Mouse (Mus musculus) stomach, postnatal 0 days (tissue): ENCODE measurements around the gene Lyg1. TPM values are rescaled to one million over a fixed set of nuclear protein-coding genes. Genes with fewer than 3 reads are reported as not detected.
A peak's percentile ranks its signal among the peaks of the same experiment; 100 is the strongest.
"Not testable (repeated sequence)": the region's sequence is repeated elsewhere in the genome, so short reads cannot be mapped to it uniquely, and the experiment has no call there.

ENCODE experiments used
- ATAC-seq: fragments of 200-750 bp; cut with Nextera tagmentation; 2 replicates; pipeline ENCODE4 v1.8.0; 2017; ENCODE audit not compliant: low FRiP score, low TSS enrichment
- DNase-seq: peaks from one replicate; pipeline ENCODE4 v3.0.0-alpha.2; 2016; ENCODE audit warnings: low spot score
- H3K27ac ChIP-seq: fragments of 300-500 bp; sonication (generic); replicated peaks from 2 replicates; pipeline ENCODE4 v1.5.1; 2014; ENCODE audit warnings: mild to moderate bottlenecking, control low read depth
- H3K27me3 ChIP-seq: fragments of 300-500 bp; sonication (generic); 2 replicates; pipeline ENCODE4 v1.6.1; 2014; ENCODE audit warnings: low read length; ENCODE audit not compliant: control insufficient read depth, insufficient read depth
- H3K36me3 ChIP-seq: fragments of 300-500 bp; sonication (generic); 2 replicates; pipeline ENCODE4 v1.6.1; 2014; ENCODE audit warnings: low read length, mixed read lengths; ENCODE audit not compliant: control insufficient read depth, insufficient read depth
- H3K4me1 ChIP-seq: fragments of 300-500 bp; sonication (generic); replicated peaks from 2 replicates; pipeline ENCODE4 v1.6.1; 2014; ENCODE audit warnings: antibody characterized with exemption; ENCODE audit not compliant: control insufficient read depth, insufficient read depth
- H3K4me2 ChIP-seq: fragments of 300-500 bp; sonication (generic); replicated peaks from 2 replicates; pipeline ENCODE4 v1.6.1; 2014; ENCODE audit warnings: low read depth, mild to moderate bottlenecking, control low read depth, moderate library complexity
- H3K4me3 ChIP-seq: fragments of 300-500 bp; sonication (generic); 2 replicates; pipeline ENCODE4 v1.5.1; 2014; ENCODE audit warnings: low read depth, low read length, control low read depth
- H3K9ac ChIP-seq: fragments of 300-500 bp; sonication (generic); 2 replicates; pipeline ENCODE4 v1.6.1; 2014; ENCODE audit warnings: mild to moderate bottlenecking, low read length, control low read depth, mixed read lengths
- H3K9me3 ChIP-seq: fragments of 300-500 bp; sonication (generic); 2 replicates; pipeline ENCODE4 v1.6.1; 2016; ENCODE audit warnings: low read length; ENCODE audit not compliant: control insufficient read depth
- CTCF ChIP-seq: IDR thresholded peaks from 2 replicates; pipeline ENCODE4 v1.5.1; 2016; ENCODE audit warnings: antibody characterized with exemption, low read depth, mild to moderate bottlenecking, moderate library complexity
- EP300 ChIP-seq: optimal IDR thresholded peaks from 2 replicates; pipeline ENCODE3; 2016; ENCODE audit warnings: antibody characterized with exemption
- WGBS: fragments of 180-500 bp; shearing (Covaris S2); extraction: QIAGEN DNeasy Blood & Tissue Kit; methylation state at CpG from one replicate; pipeline ENCODE4 v1.1.7; 2014; 5-methylcytosine and 5-hydroxymethylcytosine counted together
- polyA plus RNA-seq: library from polyadenylated mRNA; unstranded; fragments of >200 nt; fragmentation: Nextera tagmentation; extraction: Ambion mirVana; gene quantifications from 2 replicates; pipeline ENCODE4 v1.2.1, GENCODE M21; 2015

The Lyg1 gene
- polyA plus RNA-seq, 1 experiment from 2014 or later = 319 TPM

DNA sequence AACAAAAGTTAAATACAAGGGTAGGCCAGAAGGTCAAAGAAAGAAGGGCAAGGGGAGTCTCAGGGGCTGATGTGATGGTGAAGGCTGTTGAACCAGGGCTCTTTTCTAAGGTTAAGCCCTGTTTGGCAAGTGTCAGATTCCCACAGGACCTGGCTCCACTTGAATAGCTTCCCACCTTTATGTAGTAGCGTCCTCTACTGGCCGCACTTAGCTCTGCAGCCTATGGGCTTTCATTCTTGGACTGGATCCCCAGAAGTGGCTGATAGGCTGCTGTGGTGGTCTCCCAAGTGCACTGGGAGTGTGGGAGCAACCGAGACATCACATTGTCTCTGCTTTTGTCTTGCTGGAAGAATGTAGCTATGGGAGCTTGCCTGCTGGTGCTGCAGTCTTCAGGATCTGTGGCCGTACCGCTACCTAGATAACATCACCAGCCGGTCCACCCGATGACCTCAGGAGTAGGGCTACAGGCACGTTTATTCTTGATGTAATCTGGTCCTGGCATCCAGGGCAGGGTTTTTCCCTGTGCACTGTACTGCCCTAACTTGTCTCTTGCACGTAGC is 28.3 kb upstream of the Lyg1 start:
- Histone ChIP-seq H3K4me3 (no peak overlapping the region), H3K36me3 (peaks cover 22% of the 10 kb centered on the region), H3K27ac (no peak overlapping the region), H3K9ac (no peak overlapping the region), H3K27me3 (no peaks in the 10 kb centered on the region), H3K4me1 (no peaks in the 10 kb centered on the region), H3K4me2 (no peak overlapping the region), H3K9me3 (no peaks in the 10 kb centered on the region)
- DNase-seq (peak; percentile 31), ATAC-seq (0 out of 2 replicates have a peak, but pooled peaks have one; percentile 42)
- WGBS = 78% methylated on average over 9 of the region's 9 CpGs
- peak; percentile 78 for TF ChIP-seq CTCF
- TF ChIP-seq EP300 = no peak

DNA sequence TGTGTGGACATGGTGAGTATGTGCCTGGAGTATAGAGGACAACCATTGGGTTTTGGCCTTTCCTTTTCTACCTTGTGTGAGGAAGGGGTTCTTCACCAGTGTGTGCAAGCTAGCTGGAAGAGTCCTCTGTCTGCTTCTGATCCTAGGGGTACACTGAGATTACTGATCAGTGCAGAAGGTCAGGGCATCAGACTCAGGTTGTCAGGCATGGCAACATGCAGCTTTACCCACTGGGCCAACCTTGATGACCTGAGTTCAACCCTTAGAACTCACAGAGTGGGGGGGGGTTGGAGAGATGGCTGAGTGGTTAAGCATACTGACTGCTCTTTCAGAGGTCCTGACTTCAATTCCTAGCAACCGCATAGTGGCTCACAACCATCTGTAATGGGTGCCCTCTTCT is 26.8 kb upstream of the Lyg1 start:
- Histone ChIP-seq H3K9me3 (no peaks in the 10 kb centered on the region), H3K4me1 (no peaks in the 10 kb centered on the region), H3K36me3 (peaks cover 17% of the 10 kb centered on the region), H3K4me3 (no peak overlapping the region), H3K9ac (no peak overlapping the region), H3K4me2 (no peak overlapping the region), H3K27ac (no peak overlapping the region), H3K27me3 (no peaks in the 10 kb centered on the region)
- TF ChIP-seq EP300 = no peak
- no peak for TF ChIP-seq CTCF
- ATAC-seq (no peak), DNase-seq (no peak)
- 96% methylated on average over 1 of the region's 1 CpGs for WGBS

DNA sequence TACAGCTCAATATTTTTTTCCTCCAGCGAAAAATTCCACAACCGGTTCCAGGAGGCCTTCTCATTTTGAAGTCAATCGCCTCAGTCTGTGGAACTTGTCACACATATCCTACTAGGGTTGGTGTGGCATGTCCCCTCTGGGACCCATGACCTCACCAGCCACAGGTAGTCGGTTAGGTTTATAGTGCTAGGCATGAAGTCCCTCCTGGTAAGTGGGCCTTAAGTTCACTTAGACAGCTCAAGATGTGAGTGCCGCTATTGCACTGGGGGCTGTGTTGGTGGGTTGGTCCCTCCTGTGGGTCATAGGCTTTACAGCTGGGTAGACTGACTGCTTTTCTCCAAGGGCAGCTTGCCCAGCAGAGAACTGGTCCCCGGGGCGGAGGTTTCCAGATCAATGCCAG is 19.7 kb upstream of the Lyg1 start:
- Histone ChIP-seq H3K9me3 (no peaks in the 10 kb centered on the region), H3K4me1 (no peaks in the 10 kb centered on the region), H3K27ac (no peak overlapping the region), H3K36me3 (no peaks in the 10 kb centered on the region), H3K4me3 (no peak overlapping the region), H3K27me3 (no peaks in the 10 kb centered on the region), H3K4me2 (no peak overlapping the region), H3K9ac (no peak overlapping the region)
- DNase-seq (no peak), ATAC-seq (no peak)
- TF ChIP-seq CTCF = no peak
- TF ChIP-seq EP300 = no peak
- WGBS = 94% methylated on average over 7 of the region's 7 CpGs

DNA sequence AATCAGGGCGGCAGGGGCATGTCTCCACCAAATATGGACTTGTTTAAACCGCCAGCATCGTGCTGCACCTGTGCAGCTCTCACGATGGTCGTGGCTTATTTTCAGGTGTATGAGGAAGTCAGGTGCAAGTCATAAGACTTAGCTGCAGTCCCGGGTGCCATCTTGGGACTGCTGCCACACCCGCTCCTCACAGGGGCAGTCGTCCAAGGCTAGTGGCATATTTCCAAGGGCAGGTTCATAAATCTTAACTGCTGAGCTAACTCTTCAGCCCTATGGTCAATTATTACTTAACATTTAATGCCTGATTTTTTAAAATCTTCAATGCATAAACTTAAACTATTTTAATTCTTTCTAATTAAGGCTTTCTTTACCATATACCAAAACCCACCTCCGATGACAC is 19.1 kb upstream of the Lyg1 start:
- not testable (repeated sequence) for H3K4me1 ChIP-seq, ATAC-seq, H3K4me2 ChIP-seq

DNA sequence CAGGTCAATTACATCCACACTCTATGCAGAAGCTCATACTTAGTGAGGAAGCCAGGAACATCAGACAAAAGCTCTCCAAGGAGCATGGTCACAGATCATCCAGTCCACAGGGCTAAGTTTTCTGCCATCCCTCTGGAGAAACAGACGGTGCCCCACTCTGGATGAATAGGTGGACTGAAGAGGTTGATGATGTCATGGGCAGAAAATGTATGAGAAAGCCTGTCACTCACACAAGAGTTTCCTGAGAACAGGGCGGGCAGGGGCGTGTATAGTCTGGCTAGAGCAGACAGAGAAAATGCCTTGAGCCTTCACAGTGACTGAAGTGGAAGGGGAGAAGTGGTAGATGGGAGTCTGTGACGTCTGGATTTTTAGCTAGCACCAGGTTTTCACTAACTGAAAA is 14.0 kb upstream of the Lyg1 start:
- DNase-seq = no peak
- Histone ChIP-seq H3K27me3 (no peaks in the 10 kb centered on the region), H3K27ac (no peak overlapping the region), H3K36me3 (no peaks in the 10 kb centered on the region), H3K4me1 (no peaks in the 10 kb centered on the region), H3K4me2 (no peak overlapping the region), H3K4me3 (no peak overlapping the region), H3K9me3 (no peaks in the 10 kb centered on the region), H3K9ac (no peak overlapping the region)
- 44% methylated on average over 4 of the region's 4 CpGs for WGBS
- no peak for TF ChIP-seq EP300
- no peak for TF ChIP-seq CTCF
- no peak for ATAC-seq

More for the DNA sequence above, 19.1 kb upstream of the Lyg1 start:
- DNase-seq, H3K36me3 ChIP-seq, H3K4me3 ChIP-seq, H3K9me3 ChIP-seq, H3K27ac ChIP-seq, H3K27me3 ChIP-seq, H3K9ac ChIP-seq: not testable (repeated sequence)
- WGBS = 69% methylated on average over 9 of the region's 9 CpGs

DNA sequence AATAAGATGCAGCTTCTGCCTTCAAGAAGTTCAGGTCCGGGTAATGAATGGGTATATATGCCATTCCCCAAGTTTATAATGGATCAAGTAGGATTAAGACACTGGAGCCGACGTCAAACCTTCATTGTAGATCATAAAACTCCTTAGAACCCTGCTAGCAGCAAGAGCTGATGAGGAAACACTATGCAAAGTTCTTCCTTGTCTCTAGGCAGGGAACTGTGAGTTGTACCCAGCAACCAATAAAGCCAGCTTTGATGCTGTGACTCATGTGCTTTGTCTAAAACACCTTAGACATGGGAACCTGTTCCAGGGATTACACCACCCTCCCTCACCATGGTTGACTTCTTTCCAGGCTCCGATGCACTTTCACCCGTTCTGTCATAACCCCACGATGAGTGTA is 11.2 kb upstream of the Lyg1 start:
- no peak for TF ChIP-seq EP300
- TF ChIP-seq CTCF = no peak
- WGBS = 61% methylated on average over 6 of the region's 6 CpGs
- no peak overlapping the region for H3K27ac ChIP-seq

More for the DNA sequence above, 11.2 kb upstream of the Lyg1 start:
- DNase-seq (no peak), ATAC-seq (peak; percentile 49; the same call in 1 of the 2 replicates)
- Histone ChIP-seq H3K9ac (no peak overlapping the region), H3K4me2 (no peak overlapping the region), H3K36me3 (no peaks in the 10 kb centered on the region), H3K27me3 (no peaks in the 10 kb centered on the region), H3K4me3 (no peak overlapping the region), H3K4me1 (no peaks in the 10 kb centered on the region), H3K9me3 (no peaks in the 10 kb centered on the region)
